Mouse (Mus musculus): ENCODE data around the gene Mtss1l. TPM values are rescaled to one million over a fixed set of nuclear protein-coding genes. Genes with fewer than 3 reads are reported as not detected.

Gene Mtss1l
- polyA plus RNA-seq, 1 experiment from 2014 or later, result 3.7 TPM

- Histone ChIP-seq H3K4me1 (peaks cover 40% of the 10 kb centered on the region), H3K27me3 (replicated peaks) (peaks cover 47% of the 10 kb centered on the region), H3K36me3 (peaks cover 26% of the 10 kb centered on the region), H3K9ac (no peak overlapping the region), H3K4me3 (no peak overlapping the region), H3K4me2 (no peak overlapping the region), H3K27ac (no peak overlapping the region), H3K9me3 (replicated peaks) (no peaks in the 10 kb centered on the region)
- no peak for ATAC-seq
- WGBS (ENCODE audit: insufficient replicate concordance), result 58% methylated on average over 3 of the region's 3 CpGs
These were observed 3.2 kb downstream of the Mtss1l start for GRCm38 (mm10) chr8:110724493-110724892.

DNA sequence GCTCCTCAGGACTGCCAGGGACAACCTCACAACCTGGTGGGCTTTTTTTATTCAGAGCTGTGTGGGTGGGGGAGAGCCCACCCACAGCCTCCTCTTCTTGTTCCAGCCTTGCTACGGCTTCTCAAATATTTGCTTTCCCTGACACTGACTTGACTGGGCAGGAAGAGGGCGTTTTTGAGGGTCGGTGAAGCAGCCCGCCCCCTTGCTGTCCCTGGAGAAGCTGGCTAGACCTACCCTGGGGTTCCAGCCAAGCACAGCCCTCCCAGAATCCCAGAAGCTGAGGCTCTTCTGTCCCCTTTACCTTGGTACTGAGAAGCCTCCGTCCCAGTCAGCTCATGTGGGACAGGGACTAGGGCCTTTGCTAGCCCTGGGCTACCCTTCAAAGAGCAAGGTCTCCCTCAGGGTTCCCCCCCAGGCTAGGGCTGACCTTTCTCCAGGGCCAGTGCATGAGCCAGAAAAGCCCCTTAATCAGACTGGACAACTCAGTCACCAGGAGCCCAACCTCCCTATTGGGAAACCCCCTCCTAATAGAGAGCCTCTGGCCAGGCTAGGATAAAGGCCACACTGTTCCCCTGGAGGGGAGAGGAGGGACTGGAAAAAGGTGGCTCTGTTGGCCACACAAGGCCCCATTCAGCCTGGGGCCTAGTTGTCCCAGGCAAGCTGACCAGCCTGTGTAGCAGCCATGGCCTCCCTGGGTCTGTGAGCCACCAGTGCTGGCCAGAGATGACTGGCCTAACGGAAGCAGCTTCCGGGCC lies 4.0 kb downstream of the Mtss1l start:
- peaks cover 39% of the 10 kb centered on the region for H3K4me1 ChIP-seq
- no peak overlapping the region; the same call in 1 of the 2 replicates for H3K27ac ChIP-seq
- H3K9ac ChIP-seq, result no peak overlapping the region
- ATAC-seq, result no peak
- no peaks in the 10 kb centered on the region for H3K9me3 ChIP-seq (replicated peaks)
- no peak overlapping the region for H3K4me3 ChIP-seq
- H3K27me3 ChIP-seq (replicated peaks), result peaks cover 39% of the 10 kb centered on the region
- peaks cover 33% of the 10 kb centered on the region for H3K36me3 ChIP-seq
- H3K4me2 ChIP-seq, result no peak overlapping the region
- WGBS (ENCODE audit: insufficient replicate concordance), result 55% methylated on average over 7 of the region's 7 CpGs

DNA sequence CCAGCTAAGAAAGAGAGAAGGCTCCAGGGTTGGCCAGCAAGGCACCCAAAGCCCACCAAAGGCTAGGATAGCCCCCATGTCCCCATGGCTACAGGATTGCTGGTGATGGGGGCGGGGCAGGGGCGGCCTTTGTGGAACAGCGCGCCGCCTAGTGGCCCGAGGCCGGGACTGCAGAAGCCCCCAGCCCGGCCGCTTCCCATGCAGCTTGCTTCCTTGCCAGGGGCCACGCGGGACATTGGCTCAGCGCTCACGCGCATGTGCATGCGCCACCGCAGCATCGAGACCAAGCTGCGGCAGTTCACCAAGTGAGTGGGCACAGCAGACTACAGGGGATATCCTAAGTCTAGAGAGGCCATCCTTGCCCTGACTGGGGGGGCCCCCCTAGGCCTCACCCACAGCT lies 5.6 kb downstream of the Mtss1l start:
- Histone ChIP-seq H3K9ac (no peak overlapping the region), H3K9me3 (replicated peaks) (no peaks in the 10 kb centered on the region), H3K4me3 (no peak overlapping the region), H3K27ac (no peak overlapping the region), H3K4me2 (no peak overlapping the region), H3K4me1 (peaks cover 35% of the 10 kb centered on the region), H3K36me3 (peaks cover 40% of the 10 kb centered on the region), H3K27me3 (replicated peaks) (peaks cover 23% of the 10 kb centered on the region)
- WGBS (ENCODE audit: insufficient replicate concordance), result 13% methylated on average over 18 of the region's 18 CpGs
- no peak for ATAC-seq

DNA sequence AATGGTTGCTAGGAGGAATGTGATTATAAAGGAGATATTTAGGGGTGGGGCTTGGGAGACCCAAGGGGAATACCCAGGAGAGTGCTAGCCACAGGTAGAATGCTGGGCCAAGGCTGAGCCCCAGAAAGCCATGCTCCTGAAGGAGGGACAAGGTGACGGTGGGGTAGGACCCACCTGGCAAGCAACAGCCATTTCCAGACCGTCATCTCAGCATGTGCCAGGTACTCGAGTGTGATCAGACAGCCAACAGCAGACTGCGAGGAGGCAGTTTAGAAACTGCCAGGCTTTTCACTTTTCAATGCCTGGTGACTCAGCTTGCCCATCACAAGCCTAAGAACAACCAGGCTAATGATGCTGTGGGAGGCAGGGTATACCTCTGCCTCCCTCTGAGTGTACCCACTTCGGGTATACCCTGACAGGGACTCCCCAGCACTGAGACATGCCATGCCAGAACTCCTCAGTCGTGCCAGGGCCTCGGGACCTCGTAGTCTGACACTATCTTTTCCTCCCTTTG lies 10.1 kb downstream of the Mtss1l start:
- Histone ChIP-seq H3K27me3 (replicated peaks) (no peaks in the 10 kb centered on the region), H3K4me3 (no peak overlapping the region), H3K9me3 (replicated peaks) (no peaks in the 10 kb centered on the region), H3K36me3 (peaks cover 58% of the 10 kb centered on the region), H3K27ac (no peak overlapping the region), H3K4me1 (peaks cover 7% of the 10 kb centered on the region; the same call in 1 of the 2 replicates), H3K4me2 (no peak overlapping the region), H3K9ac (no peak overlapping the region)
- WGBS (ENCODE audit: insufficient replicate concordance), result 72% methylated on average over 8 of the region's 8 CpGs
- ATAC-seq, result no peak

- ATAC-seq, result no peak
- no peak overlapping the region for H3K4me3 ChIP-seq
- H3K4me1 ChIP-seq, result no peaks in the 10 kb centered on the region
- no peak overlapping the region for H3K27ac ChIP-seq
- no peaks in the 10 kb centered on the region for H3K27me3 ChIP-seq (replicated peaks)
- no peak overlapping the region for H3K4me2 ChIP-seq
- WGBS (ENCODE audit: insufficient replicate concordance), result 68% methylated on average over 8 of the region's 8 CpGs
- H3K9me3 ChIP-seq (replicated peaks), result no peaks in the 10 kb centered on the region
- H3K36me3 ChIP-seq, result peaks cover 61% of the 10 kb centered on the region
- no peak overlapping the region for H3K9ac ChIP-seq
These were observed 11.8 kb downstream of the Mtss1l start for GRCm38 (mm10) chr8:110733036-110733435.

- no peak overlapping the region for H3K4me2 ChIP-seq
- 86% methylated on average over 35 of the region's 35 CpGs for WGBS (ENCODE audit: insufficient replicate concordance)
- H3K4me1 ChIP-seq, result no peaks in the 10 kb centered on the region
- H3K36me3 ChIP-seq, result peaks cover 38% of the 10 kb centered on the region
- no peak overlapping the region for H3K27ac ChIP-seq
- no peaks in the 10 kb centered on the region for H3K9me3 ChIP-seq (replicated peaks)
- H3K9ac ChIP-seq, result no peak overlapping the region
- H3K27me3 ChIP-seq (replicated peaks), result no peaks in the 10 kb centered on the region
- H3K4me3 ChIP-seq, result no peak overlapping the region
- no peak for ATAC-seq
These were observed 17.4 kb downstream of the Mtss1l start for GRCm38 (mm10) chr8:110738591-110739195.

DNA sequence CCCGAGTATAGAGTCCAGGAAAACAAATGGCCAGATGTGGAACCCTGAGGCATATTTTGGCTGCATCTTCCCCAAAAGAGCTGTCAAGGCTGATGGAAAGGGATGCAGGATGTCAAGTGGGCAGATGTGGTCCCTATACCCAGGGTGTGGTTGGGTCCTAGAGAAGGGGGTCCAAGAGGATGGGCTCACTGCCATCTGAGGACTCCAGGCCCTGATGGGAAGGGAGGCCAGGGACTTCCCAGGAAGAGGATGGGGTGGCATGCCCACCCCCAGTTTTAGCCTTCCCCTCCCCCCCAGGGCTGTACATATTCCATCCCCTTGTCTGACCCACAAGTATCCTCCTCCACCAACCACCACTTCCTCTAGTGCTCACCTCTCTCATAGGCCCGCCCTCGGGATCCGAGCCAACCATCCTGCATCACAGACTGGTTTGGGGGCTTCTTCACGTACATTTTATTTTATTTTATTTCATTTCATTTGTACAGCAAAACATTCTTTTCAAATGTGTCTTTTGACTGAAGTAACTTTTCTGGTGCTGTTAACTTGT lies 19.4 kb downstream of the Mtss1l start:
- ATAC-seq, result no peak
- Histone ChIP-seq H3K9ac (no peak overlapping the region), H3K4me3 (no peak overlapping the region), H3K9me3 (replicated peaks) (no peaks in the 10 kb centered on the region), H3K4me2 (no peak overlapping the region), H3K27me3 (replicated peaks) (no peaks in the 10 kb centered on the region), H3K4me1 (no peaks in the 10 kb centered on the region), H3K36me3 (peaks cover 32% of the 10 kb centered on the region), H3K27ac (no peak overlapping the region)
- 69% methylated on average over 5 of the region's 5 CpGs for WGBS (ENCODE audit: insufficient replicate concordance)

DNA sequence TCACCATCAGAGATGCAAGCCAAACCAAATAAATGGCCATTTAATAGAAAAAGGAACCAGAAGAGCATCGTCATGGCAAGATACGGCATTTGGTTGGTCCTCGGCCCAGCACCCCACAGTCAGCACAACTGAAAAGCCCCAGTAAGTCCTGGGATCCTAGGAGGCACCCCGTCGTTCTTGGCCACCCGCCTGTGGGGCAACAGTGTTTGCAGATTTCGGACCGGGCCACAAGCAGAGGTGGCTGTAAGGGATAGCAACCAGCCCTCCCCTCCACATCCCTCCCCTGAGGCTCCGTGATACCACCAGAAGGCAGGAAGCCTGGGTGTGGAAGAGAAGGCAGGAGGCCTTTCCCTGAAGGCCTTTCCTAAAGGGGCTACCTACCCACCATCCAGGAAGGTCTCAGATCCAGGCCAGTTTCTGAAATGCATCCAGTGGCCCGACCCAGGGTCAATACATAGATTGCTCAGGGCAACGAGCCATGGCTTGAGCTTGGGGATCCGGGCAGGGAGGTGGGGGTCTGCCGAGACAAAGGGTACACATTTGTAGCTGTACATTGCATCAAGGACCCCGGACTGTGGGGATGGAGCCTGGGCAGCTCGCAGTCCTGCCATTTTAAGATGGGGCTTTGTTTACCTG lies 20.7 kb downstream of the Mtss1l start:
- no peak for ATAC-seq
- Histone ChIP-seq H3K36me3 (peaks cover 24% of the 10 kb centered on the region), H3K4me3 (no peak overlapping the region), H3K9me3 (replicated peaks) (no peaks in the 10 kb centered on the region), H3K27ac (no peak overlapping the region), H3K9ac (no peak overlapping the region), H3K4me1 (no peaks in the 10 kb centered on the region), H3K4me2 (no peak overlapping the region), H3K27me3 (replicated peaks) (no peaks in the 10 kb centered on the region)
- 68% methylated on average over 15 of the region's 15 CpGs for WGBS (ENCODE audit: insufficient replicate concordance)

DNA sequence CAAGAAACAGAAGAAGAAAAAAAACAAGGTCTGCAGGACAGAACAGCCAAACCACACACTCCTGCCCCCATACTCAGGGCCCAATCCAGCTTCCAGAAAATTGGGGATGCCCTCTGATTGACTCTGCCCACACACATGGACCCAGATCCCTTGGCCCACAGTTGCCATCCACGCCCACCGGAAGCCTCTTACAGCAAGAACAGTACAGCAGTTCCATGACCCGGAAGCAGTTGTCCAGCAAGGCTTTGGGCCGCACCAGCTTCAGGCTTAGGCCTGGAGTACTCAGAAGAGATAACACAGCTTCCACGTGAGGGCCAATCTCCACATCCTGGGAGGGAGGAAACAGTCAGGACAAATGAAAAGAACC lies 21.2 kb downstream of the Mtss1l start:
- H3K9me3 ChIP-seq (replicated peaks), result no peaks in the 10 kb centered on the region
- no peak overlapping the region for H3K4me2 ChIP-seq
- H3K4me3 ChIP-seq, result no peak overlapping the region
- H3K36me3 ChIP-seq, result peaks cover 19% of the 10 kb centered on the region
- WGBS (ENCODE audit: insufficient replicate concordance), result 63% methylated on average over 5 of the region's 5 CpGs
- H3K27me3 ChIP-seq (replicated peaks), result no peaks in the 10 kb centered on the region
- no peak overlapping the region for H3K9ac ChIP-seq
- no peaks in the 10 kb centered on the region for H3K4me1 ChIP-seq
- no peak overlapping the region for H3K27ac ChIP-seq
- no peak for ATAC-seq

DNA sequence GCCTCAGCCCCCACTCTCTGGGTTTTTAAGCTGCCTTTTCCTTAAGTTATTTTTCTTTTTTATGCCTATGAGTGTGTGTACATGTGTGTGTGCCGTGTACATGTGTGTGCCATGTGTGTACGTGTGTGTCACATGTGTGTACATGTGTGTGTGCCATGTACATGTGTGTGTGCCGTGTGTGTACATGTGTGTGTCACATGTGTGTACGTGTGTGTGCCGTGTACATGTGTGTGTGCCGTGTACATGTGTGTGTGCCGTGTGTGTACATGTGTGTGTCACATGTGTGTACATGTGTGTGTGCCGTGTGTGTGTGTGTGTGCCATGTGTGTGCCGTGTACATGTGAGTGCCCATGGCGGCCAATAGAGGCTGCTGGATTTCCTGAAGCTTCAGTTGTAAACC lies 23.9 kb downstream of the Mtss1l start:
- WGBS (ENCODE audit: insufficient replicate concordance), result 78% methylated on average over 10 of the region's 10 CpGs
- no peaks in the 10 kb centered on the region for H3K9me3 ChIP-seq (replicated peaks)
- no peak for ATAC-seq
- H3K4me2 ChIP-seq, result no peak overlapping the region
- H3K4me1 ChIP-seq, result no peaks in the 10 kb centered on the region
- no peak overlapping the region for H3K4me3 ChIP-seq
- no peak overlapping the region for H3K9ac ChIP-seq
- H3K27me3 ChIP-seq (replicated peaks), result peaks cover 10% of the 10 kb centered on the region
- H3K27ac ChIP-seq, result no peak overlapping the region
- no peaks in the 10 kb centered on the region for H3K36me3 ChIP-seq

- H3K4me3 ChIP-seq, result no peak overlapping the region
- no peak overlapping the region for H3K4me2 ChIP-seq
- peaks cover 10% of the 10 kb centered on the region for H3K27me3 ChIP-seq (replicated peaks)
- no peaks in the 10 kb centered on the region for H3K4me1 ChIP-seq
- H3K27ac ChIP-seq, result no peak overlapping the region
- ATAC-seq, result no peak
- no peak overlapping the region for H3K9ac ChIP-seq
- 59% methylated on average over 9 of the region's 9 CpGs for WGBS (ENCODE audit: insufficient replicate concordance)
- H3K9me3 ChIP-seq (replicated peaks), result no peaks in the 10 kb centered on the region
- no peaks in the 10 kb centered on the region for H3K36me3 ChIP-seq
These were observed 25.4 kb downstream of the Mtss1l start for GRCm38 (mm10) chr8:110746661-110747060.

All from liver, embryonic 12.5 days (tissue).